Mouse (Mus musculus) kidney, adult 11 months (tissue): ENCODE results near the gene Ldb2.

ENCODE experiments used
- DNase-seq: peaks from one replicate; pipeline ENCODE4 v3.0.0; 2022

Ldb2 gene

GRCm38 (mm10) chr5:44538687-44539086 is 260.8 kb downstream of the Ldb2 start:
- DNase-seq = no peak

GRCm38 (mm10) chr5:44538000-44538395 is 261.5 kb downstream of the Ldb2 start:
- DNase-seq = no peak

GRCm38 (mm10) chr5:44537316-44537999 is 262.0 kb downstream of the Ldb2 start:
- no peak for DNase-seq

GRCm38 (mm10) chr5:44529466-44529865 is 270.0 kb downstream of the Ldb2 start:
- DNase-seq = no peak

GRCm38 (mm10) chr5:44529001-44529400 is 270.5 kb downstream of the Ldb2 start:
- DNase-seq = no peak

GRCm38 (mm10) chr5:44505221-44505620 is 294.3 kb downstream of the Ldb2 start:
- DNase-seq = no peak

GRCm38 (mm10) chr5:44504786-44505185 is 294.7 kb downstream of the Ldb2 start:
- DNase-seq = no peak

GRCm38 (mm10) chr5:44498229-44498628 is 301.3 kb downstream of the Ldb2 start:
- DNase-seq = no peak

GRCm38 (mm10) chr5:44496854-44497253 is 302.6 kb downstream of the Ldb2 start:
- no peak for DNase-seq

GRCm38 (mm10) chr5:44495092-44495491 is 304.4 kb downstream of the Ldb2 start:
- peak; percentile 83 for DNase-seq

GRCm38 (mm10) chr5:44494133-44494532 is 305.3 kb downstream of the Ldb2 start:
- DNase-seq = peak; percentile 25

GRCm38 (mm10) chr5:44491526-44491925 is 308.0 kb downstream of the Ldb2 start:
- DNase-seq = no peak

GRCm38 (mm10) chr5:44490462-44490861 is 309.0 kb downstream of the Ldb2 start:
- DNase-seq = no peak

- DNase-seq = peak; percentile 10
These were observed 315.9 kb downstream of the Ldb2 start for GRCm38 (mm10) chr5:44483426-44484106.

- no peak for DNase-seq
These were observed 318.1 kb downstream of the Ldb2 start for GRCm38 (mm10) chr5:44481406-44481805.

- DNase-seq = no peak
These were observed 323.1 kb downstream of the Ldb2 start for GRCm38 (mm10) chr5:44476356-44476755.

- DNase-seq = no peak
These were observed 323.9 kb downstream of the Ldb2 start for GRCm38 (mm10) chr5:44475543-44475942.

GRCm38 (mm10) chr5:44473857-44474762 is 325.4 kb downstream of the Ldb2 start:
- no peak for DNase-seq

GRCm38 (mm10) chr5:44465238-44465637 is 334.2 kb downstream of the Ldb2 start:
- no peak for DNase-seq
